Mouse (Mus musculus) neural tube, embryonic 10.5 days (tissue): Measurements from ENCODE around the gene Aoc3.
A peak's percentile ranks its signal among the peaks of the same experiment; 100 is the strongest.
"Not testable (repeated sequence)": the region's sequence is repeated elsewhere in the genome, so short reads cannot be mapped to it uniquely, and the experiment has no call there.

Experiments used
- DNase-seq: peaks from one replicate; pipeline ENCODE4 v3.0.0-alpha.2; 2017; ENCODE audit warnings: low spot score; ENCODE audit errors: extremely low spot score

Aoc3 gene

DNA sequence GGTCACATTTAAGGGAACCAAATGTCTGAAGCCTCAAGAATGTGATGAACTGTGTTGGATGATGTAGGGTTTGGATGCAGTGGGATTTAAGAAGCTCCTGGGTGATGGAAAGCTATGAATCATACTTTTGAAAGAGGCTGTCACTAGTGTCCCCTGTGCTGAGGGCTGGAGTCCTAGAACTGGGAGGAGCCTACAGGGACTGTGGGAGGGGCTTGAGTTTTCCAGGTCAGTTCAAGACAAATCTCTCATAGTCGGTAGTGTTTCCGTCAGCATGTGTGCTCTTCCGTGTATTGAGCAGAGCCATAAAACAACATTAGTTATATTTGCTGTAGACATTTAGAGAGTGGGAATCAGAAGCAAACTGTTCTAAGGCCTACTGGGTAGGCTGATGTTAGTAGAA is 3.1 kb upstream of the Aoc3 start:
- no peak for DNase-seq

DNA sequence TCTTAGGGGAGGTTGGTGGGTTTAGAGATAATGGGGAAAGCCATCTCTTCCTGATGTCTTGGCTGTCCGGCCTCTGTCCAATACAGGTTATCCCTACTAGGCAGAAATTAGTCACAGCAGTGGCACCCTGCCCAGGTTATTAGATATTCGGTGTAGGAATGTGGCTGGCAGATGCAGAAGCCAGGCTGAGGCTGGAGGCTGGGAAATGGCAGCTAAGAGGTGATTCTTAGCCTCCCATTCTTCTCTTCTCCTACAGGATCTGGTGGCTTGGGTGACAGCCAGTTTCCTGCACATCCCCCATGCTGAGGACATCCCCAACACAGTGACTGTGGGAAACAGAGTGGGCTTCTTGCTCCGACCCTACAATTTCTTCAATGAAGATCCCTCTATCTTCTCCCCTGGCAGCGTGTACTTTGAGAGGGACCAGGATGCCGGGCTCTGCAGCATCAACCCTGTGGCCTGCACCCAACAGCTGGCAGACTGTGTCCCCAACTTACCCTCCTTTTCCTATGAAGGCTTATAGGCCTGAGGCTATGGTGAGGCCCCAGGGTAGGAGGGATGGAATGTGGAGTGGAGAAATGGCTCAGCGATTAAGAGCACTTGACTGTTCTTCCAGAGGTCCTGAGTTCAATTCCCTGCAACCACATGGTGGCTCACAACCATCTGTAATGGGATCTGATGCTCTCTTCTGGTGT is 1.3 kb upstream of the Aoc3 start:
- no peak for DNase-seq

DNA sequence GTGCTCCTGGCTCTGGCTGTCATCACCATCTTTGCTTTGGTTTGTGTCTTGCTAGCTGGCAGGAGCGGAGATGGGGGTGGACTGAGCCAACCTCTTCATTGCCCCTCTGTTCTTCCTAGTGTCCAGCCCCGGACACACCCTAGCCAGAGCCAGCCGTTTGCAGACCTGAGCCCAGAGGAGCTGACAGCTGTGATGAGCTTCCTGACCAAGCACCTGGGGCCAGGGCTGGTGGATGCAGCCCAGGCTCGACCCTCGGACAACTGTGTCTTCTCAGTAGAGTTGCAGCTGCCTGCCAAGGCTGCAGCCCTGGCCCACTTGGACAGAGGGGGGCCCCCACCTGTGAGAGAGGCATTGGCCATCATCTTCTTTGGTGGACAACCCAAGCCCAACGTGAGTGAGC is 556 bp downstream of the Aoc3 start:
- not testable (repeated sequence) for DNase-seq

DNA sequence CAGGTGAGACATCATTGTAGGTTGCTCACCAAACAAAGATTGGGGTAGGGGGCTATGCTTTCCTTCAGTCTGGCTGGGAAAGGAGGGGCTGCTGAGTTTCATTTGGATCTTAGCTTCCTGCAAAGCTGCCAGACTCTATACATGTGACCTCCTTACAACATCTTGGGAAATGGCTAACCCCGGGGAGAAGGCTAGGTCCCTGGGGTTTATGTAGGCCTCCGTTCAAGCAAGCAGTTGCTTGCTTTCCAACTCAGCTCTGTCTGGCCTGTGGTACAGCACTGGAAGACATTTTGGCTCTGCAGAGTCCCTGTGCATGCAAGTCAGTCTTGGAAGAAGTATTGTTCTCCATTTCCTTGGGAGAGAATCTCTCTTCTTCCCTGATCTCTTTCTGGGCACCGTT is 2.1 kb downstream of the Aoc3 start:
- no peak for DNase-seq

DNA sequence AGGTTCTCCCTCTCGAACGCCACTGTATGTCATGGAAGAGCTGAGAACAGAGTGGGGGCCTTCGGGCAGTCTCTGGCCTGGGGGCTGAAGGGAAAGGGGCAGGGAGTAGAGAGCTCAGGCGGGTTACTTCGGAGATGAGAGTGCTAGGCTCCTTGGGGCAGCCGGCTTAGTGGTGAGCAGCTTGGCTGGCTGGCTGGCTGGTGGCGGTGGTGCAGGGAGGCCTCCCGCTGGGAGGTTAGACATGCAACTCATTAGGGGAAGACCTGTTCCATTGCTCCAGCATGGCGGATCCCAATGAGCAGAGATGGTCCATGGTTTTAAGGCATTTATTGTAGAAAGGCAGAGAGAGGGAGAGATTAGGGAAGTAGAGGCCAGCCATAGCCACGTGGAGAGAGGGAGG is 3.6 kb downstream of the Aoc3 start:
- peak; percentile 26 for DNase-seq

DNA sequence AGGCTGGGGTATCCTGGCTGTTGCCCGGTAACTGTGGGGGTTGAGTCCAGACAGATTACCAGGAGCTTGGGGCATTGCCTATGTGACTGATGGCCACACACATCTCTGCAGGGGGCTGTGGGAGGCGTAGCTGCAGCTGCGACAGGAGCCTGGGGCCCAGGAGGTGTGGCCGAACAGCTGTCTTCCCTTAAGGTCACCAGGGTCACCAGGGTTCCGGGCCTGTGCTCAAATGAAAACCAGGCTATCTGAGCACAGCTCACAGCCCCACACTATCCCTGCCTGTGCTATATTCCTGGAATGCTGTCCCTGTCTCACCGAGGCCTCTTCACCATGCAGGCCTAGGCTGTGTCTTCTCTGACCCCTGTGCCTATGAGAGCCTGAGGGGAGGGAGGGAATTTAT is 4.1 kb downstream of the Aoc3 start:
- DNase-seq = peak; percentile 70

DNA sequence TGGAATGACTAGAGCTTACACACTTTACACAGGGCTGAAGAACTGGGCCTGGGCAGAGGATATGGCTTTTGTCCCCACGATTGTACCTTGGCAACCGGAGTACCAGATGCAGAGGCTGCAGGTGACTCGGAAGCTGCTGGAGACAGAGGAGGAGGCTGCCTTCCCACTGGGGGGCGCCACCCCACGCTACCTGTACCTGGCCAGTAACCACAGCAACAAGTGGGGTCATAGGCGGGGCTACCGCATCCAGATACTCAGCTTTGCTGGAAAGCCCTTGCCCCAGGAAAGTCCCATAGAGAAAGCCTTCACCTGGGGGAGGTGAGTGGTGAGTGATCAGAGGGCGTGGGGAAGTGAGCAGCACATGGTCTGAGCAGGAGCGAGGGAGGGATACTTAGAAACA is 5.3 kb downstream of the Aoc3 start:
- no peak for DNase-seq

DNA sequence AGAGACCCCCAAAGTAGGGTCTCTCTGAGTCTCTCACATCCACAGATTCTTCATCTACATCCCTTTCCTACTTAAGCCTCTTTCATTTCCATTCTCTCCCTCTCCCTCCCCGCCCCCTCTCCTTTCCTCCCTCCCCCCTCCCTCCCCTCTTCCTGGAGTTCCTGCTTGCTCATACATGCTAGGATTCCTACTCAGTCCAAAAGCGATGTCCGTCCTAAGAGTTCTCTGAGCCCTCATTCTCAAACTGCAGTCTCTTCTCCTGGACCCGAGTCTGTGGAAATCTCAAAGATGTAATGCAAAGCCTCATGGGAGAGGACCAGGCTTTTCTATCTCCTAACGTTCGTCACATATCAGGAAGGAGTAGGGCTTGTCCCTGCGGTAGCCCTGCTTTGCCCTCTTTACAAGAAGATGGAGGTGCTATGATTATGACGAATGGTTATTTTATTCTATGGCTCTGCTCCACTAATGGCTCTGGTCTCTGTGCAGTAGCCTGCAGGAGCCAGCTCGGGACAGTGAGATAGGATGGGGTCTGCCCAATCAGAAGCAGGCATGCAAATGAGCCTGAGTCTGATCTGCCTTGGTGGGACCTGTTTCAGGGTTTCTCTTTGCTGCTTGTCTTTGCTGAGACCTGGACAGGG is 7.8 kb downstream of the Aoc3 start:
- DNase-seq = peak; percentile 62

DNA sequence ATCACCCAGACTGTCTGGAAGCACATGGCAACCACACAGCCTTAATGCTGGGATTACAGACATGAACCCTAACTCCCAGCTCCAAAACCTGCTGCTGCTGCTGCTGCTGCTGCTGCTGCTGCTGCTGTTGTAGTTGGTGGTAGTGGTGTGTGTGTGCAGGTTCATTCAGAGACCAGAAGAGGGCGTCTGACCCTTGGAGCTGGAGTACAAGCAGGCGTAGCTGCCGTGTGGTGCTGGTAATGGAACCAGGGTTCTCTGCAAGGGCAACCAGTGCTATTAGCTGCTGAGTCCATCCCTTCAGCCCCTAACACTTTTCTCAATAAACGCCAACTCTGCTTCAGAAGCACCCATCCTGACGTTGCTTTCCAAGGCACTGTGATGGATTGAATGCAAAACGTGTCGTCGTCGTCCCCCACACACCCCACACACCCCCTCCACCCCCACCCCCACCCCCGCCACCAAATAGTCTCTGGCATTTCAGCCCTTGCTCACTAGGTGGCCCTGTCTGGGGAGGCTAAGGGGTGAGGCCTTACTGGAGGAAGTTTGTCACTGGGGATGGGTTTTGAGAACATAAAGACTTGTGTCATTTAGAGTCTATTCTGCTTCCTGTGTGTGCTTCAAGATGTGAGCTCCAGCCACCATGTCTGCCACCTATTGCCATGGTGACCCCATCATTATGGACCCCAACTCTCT is 16.8 kb downstream of the Aoc3 start:
- DNase-seq = no peak

DNA sequence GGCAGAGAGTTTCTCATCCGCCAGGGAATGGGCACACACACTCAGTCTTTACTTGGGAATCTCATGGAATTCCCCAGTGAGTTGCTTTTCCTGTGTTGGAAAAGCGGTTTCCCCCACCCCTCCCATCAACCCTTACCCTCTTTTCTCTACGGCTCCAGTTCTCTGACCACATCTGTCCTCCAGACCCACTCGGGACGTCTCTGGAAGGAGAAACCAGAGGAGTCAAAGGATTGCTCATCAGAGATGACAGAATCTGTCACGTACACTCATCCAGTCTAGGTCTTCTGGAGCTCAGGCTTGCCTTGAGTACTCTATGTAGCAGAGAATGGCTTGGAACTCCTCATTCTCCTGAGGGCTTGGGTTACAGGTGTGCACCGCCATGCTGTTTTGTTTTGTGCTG is 18.4 kb downstream of the Aoc3 start:
- DNase-seq = no peak

DNA sequence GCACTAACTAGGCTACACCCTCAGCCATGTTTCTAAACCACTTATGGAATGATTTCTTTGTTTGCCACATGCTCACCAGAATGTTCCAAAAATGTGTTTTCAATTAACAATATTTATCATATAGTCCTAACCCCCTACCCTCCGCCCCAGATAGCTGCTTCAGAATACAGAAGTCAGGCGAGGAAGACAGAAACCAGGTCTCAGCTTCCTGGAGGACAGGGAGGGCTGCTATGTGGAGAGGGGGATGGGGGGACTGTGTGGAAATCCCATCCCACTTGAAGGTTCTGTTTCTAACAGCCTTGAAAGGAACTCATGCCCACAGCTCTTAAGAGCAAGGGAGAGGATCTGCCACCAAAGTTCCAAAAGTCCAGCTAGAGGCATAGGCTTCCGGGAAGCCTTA is 18.8 kb downstream of the Aoc3 start:
- no peak for DNase-seq

DNA sequence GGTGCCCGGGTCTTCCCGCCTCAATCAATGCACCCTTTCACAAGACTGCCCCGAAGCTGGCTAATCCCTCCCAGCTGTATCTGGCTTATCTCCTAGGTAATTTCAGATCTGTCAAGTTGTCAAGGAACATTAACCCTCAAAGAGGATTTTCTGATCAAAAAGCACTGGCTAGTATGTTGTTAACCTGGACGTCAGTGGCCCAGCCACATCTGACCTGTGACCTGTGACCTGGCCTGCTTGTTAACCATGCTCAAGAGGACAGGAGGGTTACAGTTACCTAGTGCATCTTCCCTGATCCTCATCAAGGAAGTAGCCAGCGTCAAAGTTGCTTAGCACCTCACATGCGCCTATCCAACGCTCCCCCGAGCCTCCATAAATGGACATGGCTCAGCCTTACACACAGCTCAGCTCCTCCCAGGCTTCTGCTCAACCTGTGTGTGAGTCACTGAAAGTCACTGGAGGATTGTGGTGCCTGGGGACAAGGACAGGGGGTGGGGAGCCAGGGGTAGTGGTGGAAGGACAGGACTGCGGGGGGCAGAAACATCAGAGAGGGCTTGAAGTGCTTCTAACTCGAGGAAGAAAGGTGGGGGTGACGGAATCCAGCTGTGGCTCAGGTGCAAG is 20.8 kb downstream of the Aoc3 start:
- no peak for DNase-seq

DNA sequence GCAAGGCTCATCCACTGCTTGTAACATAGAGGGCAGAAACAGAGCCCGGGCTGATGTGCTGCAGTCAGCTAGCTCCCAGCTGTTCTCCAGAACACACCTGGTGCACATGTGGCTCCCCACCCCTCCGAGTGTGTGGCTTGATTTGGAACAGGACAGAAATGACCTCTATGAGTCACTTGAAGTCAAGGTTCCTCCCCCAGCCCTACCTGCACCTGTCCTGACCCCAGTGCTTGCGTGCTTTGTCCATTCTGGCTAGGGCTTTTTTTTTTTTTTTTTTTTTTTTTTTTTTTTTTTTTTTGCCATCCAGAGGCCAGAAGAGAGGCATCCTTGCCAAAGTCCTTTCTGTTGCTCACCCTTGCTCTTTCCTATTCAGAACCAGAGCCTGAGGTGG is 21.3 kb downstream of the Aoc3 start:
- no peak for DNase-seq

DNA sequence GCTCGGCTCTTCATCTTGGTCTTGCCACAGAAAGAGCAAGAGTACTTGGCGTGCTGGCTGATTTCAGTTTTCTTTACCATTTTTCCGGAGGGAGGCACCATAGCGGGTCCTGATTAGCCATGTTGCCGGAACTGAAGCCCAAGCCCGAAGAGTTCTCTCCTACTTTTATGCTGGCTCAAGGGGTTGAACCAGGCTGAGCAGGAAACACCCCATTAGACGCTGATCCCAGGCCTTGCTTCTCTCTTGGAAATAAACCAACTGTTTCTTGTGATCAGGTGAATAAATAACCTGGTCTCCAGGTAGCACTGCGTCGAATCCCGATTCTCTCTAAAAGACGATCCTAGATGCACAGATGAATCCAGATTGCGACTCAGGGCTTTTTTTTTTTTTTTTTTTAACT is 23.0 kb downstream of the Aoc3 start:
- no peak for DNase-seq

DNA sequence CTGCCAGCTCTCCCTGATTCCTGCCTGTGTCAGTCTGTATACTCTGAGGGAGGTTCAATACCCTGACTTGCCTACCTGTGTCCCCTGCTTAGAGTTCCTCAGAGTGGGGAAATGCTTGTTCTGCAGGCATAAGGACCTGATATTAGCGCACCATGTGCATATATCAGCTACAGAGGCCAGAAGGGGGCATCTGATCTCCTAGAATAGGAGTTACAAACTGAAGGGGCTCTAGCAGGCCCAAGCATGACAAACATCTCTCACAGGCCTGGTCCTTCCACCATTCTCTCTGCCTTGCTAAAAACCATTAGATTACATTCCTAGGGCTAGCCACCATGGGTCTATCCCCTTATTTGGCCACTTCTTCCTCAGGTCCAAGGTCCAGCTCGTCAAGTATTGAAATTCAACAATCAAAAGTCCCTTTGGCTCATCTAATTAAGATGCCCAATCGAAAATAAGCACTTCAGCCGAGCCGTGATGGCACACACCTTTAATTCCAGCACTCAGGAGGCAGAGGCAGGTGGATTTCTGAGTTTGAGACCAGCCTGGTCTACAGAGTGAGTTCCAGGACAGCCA is 24.1 kb downstream of the Aoc3 start:
- no peak for DNase-seq

DNA sequence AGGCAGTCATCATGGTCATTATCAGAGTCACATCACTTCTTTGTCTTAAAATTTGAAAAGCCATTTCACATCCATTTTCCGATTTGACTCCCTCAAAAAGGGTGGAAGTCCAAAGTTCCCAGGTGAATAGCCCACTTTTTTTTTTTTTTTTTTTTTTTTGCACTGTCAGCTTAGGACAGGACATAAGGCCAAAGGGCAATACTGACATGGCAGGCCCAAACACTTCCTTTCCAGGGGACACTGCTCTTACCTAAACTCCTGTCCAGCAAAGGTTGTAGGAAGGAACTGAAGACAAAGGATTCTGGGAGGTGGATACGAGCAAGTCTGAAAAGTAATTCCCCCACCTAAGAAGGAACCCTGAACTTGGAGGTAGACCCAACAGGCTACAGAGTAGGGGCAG is 25.5 kb downstream of the Aoc3 start:
- DNase-seq = no peak

DNA sequence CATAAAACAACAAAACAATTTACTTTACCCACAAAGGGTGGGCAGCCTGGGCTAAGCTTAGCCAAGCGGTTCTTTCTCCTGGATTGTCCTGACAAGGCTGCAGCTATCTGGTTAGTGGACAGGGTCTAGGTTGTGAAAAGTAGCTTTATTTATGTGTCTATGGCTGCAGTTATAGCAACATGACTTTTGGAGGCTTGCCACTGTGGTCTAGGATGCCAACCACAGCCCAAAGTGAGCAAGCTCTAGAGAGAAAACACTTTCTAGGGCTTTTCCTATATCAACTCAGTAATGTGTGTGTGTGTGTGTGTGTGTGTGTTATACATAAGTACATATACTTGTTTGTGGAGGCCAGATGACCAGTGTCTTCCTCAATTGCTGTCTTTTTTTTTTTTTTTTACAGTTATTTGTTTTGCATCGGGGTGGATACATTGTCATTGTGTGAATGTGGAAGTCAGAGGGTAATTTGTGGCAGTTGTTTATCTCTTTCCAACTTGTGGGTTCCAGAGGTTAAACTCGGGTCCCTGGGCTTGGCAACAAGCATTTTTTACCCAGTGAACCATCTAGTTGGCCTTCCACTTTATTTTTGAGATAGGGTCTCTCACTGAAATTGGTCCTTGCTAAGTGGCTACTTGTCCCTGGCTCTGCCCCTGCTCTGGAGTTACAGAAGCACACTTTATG is 27.2 kb downstream of the Aoc3 start:
- no peak for DNase-seq

DNA sequence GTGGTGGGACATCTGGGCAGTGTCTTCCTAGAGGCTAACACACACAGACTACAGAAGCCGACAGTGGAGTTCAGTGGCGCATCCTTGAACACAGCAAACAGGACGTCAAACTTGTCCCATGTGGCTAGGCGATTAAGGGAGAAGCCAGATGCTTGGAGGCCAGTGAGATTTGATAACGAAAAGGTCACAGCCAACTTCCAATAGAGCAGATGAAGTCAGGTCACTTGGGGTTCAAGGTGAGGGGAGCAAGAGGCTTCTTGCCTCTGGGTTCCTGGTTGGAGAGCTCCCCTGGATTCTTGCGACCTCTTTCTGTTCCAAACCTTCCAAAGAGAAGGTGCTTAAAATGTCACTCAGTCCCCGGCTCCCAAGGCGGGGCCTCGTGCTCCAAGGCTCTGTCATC is 29.4 kb downstream of the Aoc3 start:
- no peak for DNase-seq

DNA sequence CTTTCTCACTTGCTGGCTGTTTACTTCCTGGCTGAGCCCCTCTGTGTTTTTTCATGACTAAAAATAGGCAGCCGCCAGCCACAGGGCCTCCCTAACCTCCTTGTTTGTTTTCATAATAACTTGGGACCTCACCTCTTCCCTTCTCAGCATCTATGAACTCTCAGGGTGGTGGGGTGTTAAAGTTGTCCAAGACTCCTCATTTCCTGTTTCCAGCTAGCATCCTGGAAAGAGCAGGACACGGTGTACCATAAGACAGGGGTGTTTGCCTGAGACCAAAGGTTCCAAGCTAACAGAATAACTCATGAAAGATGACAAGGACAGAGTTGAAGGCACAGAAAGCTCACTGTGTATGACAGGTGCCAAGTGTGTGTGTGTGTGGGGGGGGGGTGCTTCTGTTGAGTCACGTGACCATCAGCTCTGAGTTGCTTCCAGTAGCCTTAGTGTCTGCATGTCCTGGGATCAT is 30.3 kb downstream of the Aoc3 start:
- no peak for DNase-seq

DNA sequence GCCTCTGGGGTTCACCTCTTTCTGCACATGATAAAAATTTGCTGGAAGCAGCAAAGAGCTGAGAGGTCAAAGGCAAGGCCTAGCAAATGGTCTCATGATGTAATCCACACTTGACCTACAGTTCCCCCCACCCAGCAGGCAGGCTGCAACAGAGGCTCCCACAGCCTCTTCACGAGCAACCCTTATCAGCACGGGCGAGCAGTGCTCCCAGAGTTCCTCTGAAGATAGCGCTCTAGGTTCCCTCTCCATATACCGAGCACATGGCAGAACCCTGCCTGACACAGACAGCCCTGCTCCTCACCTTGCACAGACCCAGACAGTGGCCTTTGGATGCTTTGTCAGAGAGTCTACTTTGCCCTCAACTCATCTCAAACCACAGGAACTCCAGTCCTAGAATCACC is 34.1 kb downstream of the Aoc3 start:
- DNase-seq = no peak

DNA sequence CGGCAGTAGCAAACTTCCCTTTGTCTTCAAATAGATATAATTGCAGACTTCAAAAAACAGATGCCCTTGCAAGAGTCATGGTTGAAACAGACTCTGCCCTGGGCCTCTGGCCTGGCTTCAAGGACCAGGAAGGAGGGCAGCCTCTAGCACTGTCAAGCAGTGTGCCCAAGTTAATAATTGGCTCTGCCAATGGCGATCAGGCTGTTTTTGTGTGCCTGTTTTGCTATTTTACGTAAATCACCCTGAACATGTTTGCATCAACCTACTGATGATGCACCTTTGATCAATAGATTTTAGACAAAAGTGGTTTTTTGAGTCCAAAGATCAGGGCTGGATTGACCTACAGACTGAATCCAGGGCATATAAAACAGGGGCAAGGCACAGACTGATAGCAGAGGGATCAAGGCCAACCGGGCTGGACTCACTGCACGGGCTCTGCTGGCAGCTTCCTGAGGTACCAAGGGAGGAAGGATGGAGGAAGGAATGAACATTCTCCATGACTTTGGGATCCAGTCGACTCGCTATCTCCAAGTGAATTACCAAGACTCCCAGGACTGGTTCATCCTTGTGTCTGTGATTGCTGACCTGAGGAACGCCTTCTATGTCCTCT is 37.0 kb downstream of the Aoc3 start, which contains the start of gene G6pc:
Gene G6pc, plus strand, starts transcription at position 236 of the 610 bp plus-strand sequence.
- DNase-seq = no peak
